Mouse (Mus musculus) lung, postnatal 4 days (tissue): ENCODE measurements around the gene Nptx1.

Experiments
- DNase-seq, 2 experiments: peaks; one replicate each; pipeline ENCODE4 v3.0.0; 2021

Nptx1 gene

GRCm38 (mm10) chr11:119521920-119522710 is 25.4 kb downstream of the Nptx1 start:
- DNase-seq = peak; percentile 47 to 79

- DNase-seq = no peak
Observed at GRCm38 (mm10) chr11:119520713-119521063, 26.9 kb downstream of the Nptx1 start.

DNA sequence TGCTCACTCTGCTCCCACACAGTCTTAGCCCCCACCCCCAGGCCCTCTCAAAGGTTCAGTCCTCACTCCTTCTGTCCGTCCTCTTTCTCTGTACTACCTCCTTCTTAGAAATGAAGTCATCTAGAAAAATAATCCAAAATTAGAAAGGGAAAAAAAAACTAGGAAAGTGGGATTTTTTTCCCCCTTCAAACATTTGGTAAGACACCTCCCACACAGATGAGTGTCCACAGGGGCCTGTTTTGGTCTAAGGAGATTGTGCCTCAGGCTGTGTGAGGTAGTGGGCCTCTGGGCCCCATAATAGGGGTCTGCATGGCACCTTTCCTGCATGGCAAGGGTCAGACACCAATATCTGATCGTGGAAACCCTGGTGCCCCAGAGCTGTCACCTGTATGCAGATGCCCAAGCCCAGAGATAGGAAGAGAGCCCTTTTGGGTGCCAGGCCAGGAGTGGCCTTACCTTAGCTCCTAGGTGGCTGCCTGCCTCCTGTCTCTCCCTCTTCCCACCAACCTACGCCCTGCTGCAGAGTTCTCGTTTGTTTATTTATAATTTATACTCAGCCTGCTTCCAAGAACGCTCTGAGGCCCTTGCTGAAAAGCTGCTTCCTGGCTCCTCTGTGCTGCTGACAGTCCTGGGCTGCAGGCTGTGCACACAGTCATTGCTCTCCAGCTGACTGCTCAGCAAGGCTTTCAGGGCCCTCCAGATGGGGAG is 27.4 kb downstream of the Nptx1 start:
- DNase-seq = peak; percentile 29 to 56

GRCm38 (mm10) chr11:119519387-119519786 is 28.2 kb downstream of the Nptx1 start:
- no peak for DNase-seq

DNA sequence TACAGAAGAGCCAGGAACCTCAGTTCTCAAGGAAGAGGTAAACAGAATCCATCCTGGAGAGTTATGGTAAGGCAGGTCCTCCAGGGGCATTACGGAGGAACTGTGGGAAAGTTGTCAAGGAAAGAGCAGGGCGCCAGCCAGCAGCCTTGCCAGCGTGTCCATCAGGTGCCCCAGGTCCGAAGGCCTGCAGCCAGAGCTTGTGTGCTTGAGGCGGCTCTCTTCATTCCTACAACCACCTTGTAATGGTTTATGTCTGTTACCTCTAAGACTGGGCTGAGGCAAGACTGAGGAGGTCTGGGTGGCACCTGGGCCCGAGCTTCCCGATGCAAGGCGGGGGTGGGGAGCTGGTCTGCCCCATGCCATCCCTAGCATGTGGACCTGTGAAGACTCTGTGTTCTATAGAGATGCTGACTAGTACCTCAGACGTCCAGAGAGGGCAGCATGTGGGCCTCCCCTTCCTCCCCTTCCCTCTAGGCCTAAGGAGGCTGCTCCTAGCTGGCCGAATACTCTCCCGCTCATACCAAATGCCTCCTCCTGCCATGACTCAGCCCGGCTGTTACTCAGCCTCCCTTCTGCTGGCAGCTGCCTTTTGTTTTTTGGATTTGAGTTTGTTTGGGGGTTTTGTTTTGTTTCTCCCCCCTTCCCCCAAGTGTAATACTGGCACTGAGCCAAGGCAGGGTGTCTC is 30.7 kb downstream of the Nptx1 start:
- peak; percentile 35 to 47 for DNase-seq

DNA sequence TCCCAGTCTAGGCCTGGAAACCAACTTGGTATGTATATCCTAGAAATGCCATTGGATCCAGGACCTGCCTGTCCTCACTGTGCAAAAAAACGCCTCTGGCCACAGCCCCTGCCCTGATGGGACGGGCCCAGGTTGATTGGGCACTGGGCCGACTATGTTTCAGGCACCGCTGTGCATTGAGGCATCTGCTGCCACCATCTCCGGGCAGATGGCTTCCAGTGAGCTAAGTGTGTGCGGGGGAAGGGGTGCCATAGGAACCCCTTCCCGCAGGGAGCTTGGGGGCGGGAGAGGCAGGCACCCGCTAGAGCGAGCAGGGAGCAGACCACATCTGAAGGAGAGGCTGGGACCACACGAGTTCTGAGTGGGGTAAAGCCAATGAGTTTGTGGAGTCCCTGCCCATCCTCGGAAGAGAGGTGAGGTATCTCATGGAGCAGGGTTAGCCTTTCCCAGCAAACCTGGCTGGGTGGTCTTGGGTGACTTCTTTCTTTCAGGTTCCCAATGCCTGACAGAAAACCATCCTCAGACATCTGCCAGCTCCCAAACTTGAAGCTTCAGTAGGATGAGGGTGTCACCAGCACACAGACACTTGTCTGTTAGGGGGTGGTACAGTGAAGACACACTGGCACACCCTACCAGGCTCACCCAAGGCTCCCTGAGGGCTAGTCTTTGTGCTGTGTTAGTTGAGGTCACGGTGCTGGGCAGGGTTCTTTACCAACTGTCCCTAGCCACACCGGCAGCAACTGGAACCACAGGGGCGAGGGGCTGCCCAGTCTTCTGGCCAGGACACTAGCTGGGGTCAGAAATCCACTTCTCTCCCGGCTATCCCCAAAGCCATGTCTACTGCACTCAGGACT is 31.5 kb downstream of the Nptx1 start:
- no peak for DNase-seq

DNA sequence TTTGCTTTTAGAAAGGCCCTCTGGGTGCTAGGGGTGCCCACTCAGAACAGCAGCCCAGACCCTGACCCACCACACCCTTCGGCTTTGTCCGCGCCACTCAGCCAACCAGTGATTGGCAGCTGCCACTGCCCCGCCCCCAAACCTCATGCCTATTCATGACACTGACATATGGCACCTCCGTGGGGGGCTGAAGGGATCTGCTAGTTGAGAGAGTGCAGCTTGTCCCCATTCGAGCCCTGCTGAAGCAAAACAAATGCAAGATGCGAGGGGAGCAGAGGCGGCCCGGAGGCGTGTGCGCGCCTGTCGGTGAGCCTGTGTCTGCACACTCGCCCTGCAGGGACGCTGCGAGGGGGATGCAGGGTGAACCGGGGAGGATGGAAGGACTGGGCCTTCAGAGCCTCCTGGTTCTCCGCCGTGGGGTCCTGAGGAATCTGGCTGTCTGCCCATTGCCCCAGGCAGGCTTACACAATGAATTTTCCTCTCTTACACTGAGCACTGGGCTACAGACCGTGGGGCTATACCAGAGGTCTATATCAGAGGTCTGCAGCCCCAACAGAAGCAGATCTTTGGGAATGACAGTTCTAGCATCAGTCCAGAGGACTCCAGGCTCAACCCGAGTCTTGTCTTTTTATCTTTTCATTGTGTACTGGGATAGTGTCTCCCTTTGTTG is 32.5 kb downstream of the Nptx1 start:
- peak; percentile 15 to 47 for DNase-seq

DNA sequence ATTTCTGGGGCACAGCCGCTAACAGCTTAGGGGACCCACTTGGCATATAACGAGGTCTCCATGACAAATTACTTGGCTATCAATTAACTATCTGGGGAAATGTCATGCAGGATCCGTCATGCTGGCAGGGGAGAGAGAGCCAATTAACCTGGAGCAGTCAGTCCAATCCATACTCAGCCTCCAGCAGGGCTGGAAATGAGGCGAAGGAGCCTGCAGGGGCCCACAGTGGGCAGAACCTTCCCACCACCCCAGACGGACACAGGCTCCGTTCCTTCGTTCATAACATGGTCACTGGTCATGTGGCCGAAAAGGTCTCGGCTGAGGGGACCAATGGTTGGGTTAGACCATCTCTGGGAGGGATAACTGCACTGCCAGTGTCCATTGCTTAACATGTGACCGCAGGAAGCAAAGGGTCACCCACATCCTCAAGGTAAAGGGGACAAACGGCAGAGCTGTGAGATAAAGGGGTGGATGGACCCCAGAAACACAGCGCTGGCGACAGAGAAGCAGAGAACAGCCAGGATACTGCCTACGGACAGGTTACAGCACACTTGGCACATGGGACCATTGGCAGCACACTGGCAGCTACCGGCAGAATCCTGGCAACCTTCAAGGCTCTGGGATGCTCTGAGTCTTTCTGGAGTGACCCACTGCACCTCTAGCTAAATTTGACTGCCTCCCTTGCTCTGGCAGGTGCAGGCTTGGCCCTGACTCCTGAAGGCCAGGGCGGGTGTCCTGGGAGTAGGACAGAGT is 33.3 kb downstream of the Nptx1 start:
- no peak for DNase-seq

DNA sequence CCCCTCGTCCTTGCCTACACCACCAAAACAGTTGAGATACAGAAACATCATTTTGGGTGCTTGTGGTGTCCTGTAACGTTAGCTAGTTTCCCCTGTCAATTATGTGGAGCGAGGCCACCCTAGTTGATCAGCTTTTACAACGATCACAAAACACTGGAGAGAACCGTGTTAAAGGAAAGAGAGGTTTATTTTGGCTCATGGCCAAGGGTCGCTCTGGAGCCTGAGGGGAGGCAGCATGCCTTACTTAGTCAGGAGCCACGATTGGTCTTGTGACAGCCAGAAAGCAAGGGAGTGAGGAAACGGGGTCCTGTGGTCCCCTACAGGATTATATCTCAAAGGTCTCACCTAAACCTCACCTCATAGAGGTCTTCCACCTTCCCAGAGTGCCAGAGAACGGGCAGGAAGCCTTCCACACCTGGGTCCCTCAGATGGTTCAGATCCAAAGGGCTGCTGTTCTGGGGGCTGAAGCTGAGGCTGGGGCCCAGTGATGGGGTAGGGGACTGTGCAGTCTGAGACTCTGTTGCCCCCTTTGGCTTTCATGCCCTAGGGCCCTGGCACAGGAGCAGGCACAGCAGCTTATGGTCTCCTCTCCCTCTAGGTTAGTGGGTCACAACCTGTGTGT is 34.4 kb downstream of the Nptx1 start:
- no peak for DNase-seq

DNA sequence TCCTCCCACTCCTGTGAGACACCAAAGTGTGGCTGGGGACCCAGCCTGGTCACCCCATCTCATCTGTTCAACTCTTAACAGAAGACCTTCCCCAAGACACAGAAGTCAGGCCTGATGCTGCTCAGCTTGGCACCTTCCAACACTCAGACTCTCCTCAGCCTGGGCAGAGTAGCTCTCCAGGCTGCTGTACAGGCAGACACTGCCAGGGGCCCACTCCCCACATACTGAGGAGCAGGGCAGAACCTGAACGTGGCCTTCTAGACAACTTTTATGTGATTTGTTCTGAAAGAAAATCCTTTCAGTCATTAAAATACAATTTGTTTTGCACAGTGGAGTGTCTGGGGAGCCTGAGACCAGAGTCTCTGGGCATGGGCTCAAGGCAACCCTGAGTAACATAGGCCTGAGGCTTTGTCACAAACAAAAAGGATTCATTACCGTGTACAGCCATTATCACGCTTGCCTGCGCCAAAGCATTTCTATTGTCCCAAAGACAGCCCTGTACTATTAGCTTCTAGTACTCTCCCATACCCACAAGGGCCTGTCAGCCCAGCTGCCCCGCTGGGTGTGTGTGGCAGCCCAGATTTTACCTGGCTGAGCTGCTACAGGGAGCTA is 38.3 kb downstream of the Nptx1 start:
- DNase-seq = no peak

DNA sequence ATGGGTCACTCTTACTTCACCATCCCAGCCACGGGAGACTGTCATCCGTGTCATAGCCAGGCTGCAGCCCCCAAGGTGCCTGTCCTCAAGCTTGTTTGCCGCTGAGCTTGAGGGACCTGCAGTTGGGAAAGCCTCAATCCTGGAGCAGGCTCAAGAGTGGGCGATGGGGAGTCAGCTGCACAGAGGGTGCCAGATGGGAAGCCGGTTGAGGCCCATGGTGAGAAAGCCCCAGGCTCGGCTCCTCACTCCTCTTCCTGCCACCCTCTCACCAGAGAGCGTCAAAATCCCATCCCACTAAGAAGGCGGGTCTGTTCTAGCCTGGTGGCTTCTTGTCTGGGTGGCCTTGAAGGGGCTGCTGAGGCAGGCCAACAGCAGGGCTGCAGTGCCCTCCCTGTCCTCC is 39.8 kb downstream of the Nptx1 start:
- DNase-seq = peak in 1 of 2 experiments; percentile 19

GRCm38 (mm10) chr11:119506386-119506785 is 41.2 kb downstream of the Nptx1 start:
- no peak for DNase-seq

DNA sequence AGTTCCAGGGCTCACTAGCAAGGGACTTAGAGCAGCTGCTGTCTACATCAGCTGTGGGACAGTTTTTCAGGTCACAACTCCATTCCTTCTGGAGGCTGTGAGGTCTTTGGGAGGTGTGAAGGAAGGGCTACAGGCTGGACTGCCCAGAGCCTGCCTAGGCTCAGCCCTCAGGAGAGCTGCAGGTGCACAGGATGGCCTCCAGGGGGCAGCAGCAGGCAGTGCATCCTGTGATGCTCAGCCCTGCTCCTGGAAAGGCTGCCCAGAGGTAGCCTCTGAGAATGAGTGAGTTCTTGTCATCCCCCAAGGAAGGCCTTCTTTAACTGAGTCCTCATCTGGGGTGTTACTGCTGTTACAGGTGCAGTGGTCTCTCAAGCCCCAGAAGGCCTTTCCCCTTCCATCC is 43.9 kb downstream of the Nptx1 start:
- peak; percentile 79 to 81 for DNase-seq

- peak in 1 of 2 experiments; percentile 16 for DNase-seq
Observed at GRCm38 (mm10) chr11:119500011-119500410, 47.5 kb downstream of the Nptx1 start.

DNA sequence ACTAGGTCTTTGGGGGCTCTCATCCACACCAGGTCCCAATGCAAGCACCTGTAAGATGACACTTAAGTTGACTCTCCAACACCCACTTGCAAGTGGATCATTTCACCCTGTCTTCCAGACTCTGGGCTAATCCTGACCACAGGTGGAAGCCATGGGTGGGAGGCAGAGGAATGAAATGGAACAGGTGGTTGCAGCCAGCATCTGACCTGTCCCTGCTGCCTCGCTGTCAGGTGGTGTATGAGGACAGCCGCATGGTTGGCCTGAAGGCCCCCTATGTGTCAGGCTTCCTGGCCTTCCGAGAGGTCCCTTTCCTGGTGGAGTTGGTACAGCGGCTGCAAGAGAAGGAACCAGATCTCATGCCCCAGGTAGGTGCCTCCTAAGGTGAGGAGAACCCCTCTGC is 48.3 kb downstream of the Nptx1 start:
- DNase-seq = peak in 1 of 2 experiments; percentile 12

DNA sequence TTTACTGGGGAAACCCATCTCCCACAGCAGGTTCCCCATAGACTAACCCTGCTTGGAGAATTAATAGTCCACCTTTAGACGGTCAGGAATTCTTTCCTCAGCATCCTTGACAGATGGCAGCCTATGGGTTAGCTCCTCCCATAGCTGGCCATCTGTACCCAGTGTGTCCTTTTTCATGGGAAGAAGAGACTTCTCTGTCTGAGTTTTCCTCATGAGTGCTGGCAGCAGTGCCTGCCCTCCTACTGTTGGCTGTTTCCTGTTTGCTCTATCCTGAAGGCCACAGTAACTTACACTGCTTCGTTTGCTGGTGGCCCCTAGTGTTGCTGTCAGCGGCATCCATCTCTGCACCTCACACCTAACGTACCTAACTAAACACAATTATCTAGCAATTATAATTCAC is 50.1 kb downstream of the Nptx1 start:
- no peak for DNase-seq

DNA sequence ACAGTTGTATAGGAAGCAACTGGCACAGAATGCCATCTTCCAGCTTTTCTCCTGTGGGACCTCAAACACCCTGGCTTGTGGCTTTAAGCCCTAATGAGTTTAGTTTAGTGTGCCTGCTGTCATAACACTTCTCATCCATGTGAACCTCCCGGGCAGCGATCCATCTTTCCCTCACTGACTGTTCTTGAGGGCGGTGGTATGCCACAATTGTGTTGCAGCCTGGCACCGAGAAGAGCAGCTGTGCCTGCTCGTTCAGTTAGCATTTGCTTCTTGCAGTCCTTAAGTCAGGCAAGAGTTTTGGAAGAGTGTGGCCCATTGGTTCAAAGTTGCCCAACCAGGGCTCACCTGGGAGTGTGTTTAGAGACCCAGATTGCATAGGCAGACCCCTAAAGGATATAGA is 51.4 kb downstream of the Nptx1 start:
- peak in 1 of 2 experiments; percentile 11 for DNase-seq

DNA sequence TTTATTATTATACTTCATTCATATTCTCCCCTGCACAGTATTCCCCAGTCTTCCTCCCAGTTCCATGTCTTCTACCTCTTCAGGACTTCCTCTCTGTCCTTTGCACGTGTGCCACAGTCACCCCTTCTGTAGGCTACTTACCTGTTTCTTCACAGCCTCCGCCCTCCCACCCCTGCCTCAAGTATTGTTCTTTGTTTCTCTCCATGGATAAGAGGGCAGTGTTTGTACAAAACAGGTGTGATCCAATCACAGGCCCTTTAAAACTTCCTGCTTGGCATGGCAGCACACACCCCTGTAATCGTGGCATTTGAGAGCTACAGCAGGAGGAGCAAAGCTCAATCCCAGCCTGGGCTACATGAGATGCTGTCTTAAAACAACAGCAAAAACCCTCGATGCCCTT is 54.0 kb downstream of the Nptx1 start:
- DNase-seq = no peak

GRCm38 (mm10) chr11:119492830-119493229 is 54.7 kb downstream of the Nptx1 start:
- DNase-seq = no peak

GRCm38 (mm10) chr11:119491690-119492087 is 55.9 kb downstream of the Nptx1 start:
- no peak for DNase-seq
